8 mouse cellular contexts compared by ENCODE assay signal in genomic region chr1:171269848-171270572, GRCm38 (mm10). TPM values are rescaled to one million over a fixed set of nuclear protein-coding genes. Genes with fewer than 3 reads are reported as not detected.
DNase-seq lines count a peak whose midpoint lies in the region; ATAC-seq and TF ChIP-seq lines count a peak whose summit lies in the region.

TSS of gene B4galt3 (plus strand) at chr1:171270328.

- peak; percentile 92 for TF ChIP-seq POLR2A in myocyte (IDR thresholded peaks at IDR 0.05; ENCODE audit: insufficient read length, low read depth)

- H3ac ChIP-seq in myocyte (ENCODE audit: control insufficient read depth, insufficient read length): peak within 1 kb of the TSS; percentile 28

- H3K9me3 ChIP-seq in forebrain, embryonic 10.5 days: no peaks in the 10 kb centered on the region
- no peaks in the 10 kb centered on the region for H3K9me3 ChIP-seq in heart, embryonic 14.5 days (ENCODE audit: control insufficient read depth, low read length)
- no peaks in the 10 kb centered on the region for H3K9me3 ChIP-seq in liver, embryonic 11.5 days (ENCODE audit: control insufficient read depth, low read length)

- peaks cover 35% of the 10 kb centered on the region for H3K36me3 ChIP-seq in forebrain, embryonic 10.5 days (replicated peaks)
- peaks cover 28% of the 10 kb centered on the region for H3K36me3 ChIP-seq in heart, embryonic 14.5 days (ENCODE audit: control insufficient read depth, insufficient read depth, low read length)
- peaks cover 17% of the 10 kb centered on the region for H3K36me3 ChIP-seq in liver, embryonic 11.5 days (ENCODE audit: control insufficient read depth, insufficient read depth, low read length)
- peaks cover 10% of the 10 kb centered on the region for H3K36me3 ChIP-seq in myocyte (ENCODE audit: control insufficient read depth, insufficient read depth)

- DNase-seq in CD4-positive, CD25-positive, alpha-beta regulatory T cell, adult 2 months (ENCODE audit: low read depth, low spot score): peak; percentile 96
- DNase-seq in c-Kit-negative CD71-positive TER-119-positive erythroid progenitor cells, embryonic 14.5 days (ENCODE audit: low read depth, low spot score): peak; percentile 85
- DNase-seq in forebrain, embryonic 10.5 days (ENCODE audit: extremely low spot score, low spot score): peak; percentile 96
- peak; percentile 99 for DNase-seq in kidney, postnatal 10 days
- DNase-seq in liver, embryonic 11.5 days (ENCODE audit: low spot score): peak; percentile 96
- peak; percentile 98 to 99 for DNase-seq in spleen, postnatal 4 days (ENCODE audit: low spot score in 2 of 2)

- peaks cover 3% of the 10 kb centered on the region for H3K79me2 ChIP-seq in myocyte (ENCODE audit: control insufficient read depth, insufficient read depth)

- H3K4me2 ChIP-seq in heart, embryonic 14.5 days (ENCODE audit: low read length): peak within 1 kb of the TSS; percentile 82
- H3K4me2 ChIP-seq in liver, embryonic 11.5 days: peak within 1 kb of the TSS; percentile 96
- H3K4me2 ChIP-seq in myocyte (ENCODE audit: low read depth): peak within 1 kb of the TSS; percentile 97

- H3K27ac ChIP-seq in forebrain, embryonic 10.5 days: peak within 1 kb of the TSS; percentile 87
- H3K27ac ChIP-seq in heart, embryonic 14.5 days (replicated peaks in 1 of 2; ENCODE audit: control insufficient read depth in 1 of 2, insufficient read depth in 1 of 2, low read depth in 2 of 2, low read length in 2 of 2): peak within 1 kb of the TSS; percentile 61 to 68
- peak within 1 kb of the TSS; percentile 74 for H3K27ac ChIP-seq in liver, embryonic 11.5 days (ENCODE audit: low read depth, low read length)

- peak; percentile 90 for ATAC-seq in heart, embryonic 14.5 days (ENCODE audit: insufficient number of reproducible peaks, insufficient read depth, low FRiP score, low read depth)
- ATAC-seq in liver, embryonic 11.5 days (replicated peaks; ENCODE audit: low FRiP score): peak; percentile 93

- H3K27me3 ChIP-seq in forebrain, embryonic 10.5 days (ENCODE audit: poor library complexity, severe bottlenecking): no peaks in the 10 kb centered on the region
- H3K27me3 ChIP-seq in heart, embryonic 14.5 days (ENCODE audit: control insufficient read depth, insufficient read depth, low read length): no peaks in the 10 kb centered on the region
- H3K27me3 ChIP-seq in liver, embryonic 11.5 days (replicated peaks; ENCODE audit: control insufficient read depth, insufficient read depth, low read length): no peaks in the 10 kb centered on the region
- no peaks in the 10 kb centered on the region for H3K27me3 ChIP-seq in myocyte (ENCODE audit: control insufficient read depth, insufficient read depth, insufficient read length)

- peak within 1 kb of the TSS; percentile 88 for H3K9ac ChIP-seq in heart, embryonic 14.5 days (ENCODE audit: low read length)
- H3K9ac ChIP-seq in liver, embryonic 11.5 days (ENCODE audit: low read depth, low read length): peak within 1 kb of the TSS; percentile 89

- H3K4me3 ChIP-seq in forebrain, embryonic 10.5 days: peak within 1 kb of the TSS; percentile 86
- H3K4me3 ChIP-seq in heart, embryonic 14.5 days (ENCODE audit: control insufficient read depth in 1 of 2, insufficient read depth in 1 of 2, low read depth in 1 of 2, low read length in 2 of 2): peak within 1 kb of the TSS; percentile 77
- H3K4me3 ChIP-seq in liver, embryonic 11.5 days (ENCODE audit: low read depth, low read length): peak within 1 kb of the TSS; percentile 90
- H3K4me3 ChIP-seq in myocyte: peak within 1 kb of the TSS; percentile 95

- WGBS in forebrain, embryonic 10.5 days: 3% methylated on average over 36 of the region's 36 CpGs
- 4% methylated on average over 36 of the region's 36 CpGs for WGBS in heart, embryonic 14.5 days
- WGBS in liver, embryonic 11.5 days: 4% methylated on average over 36 of the region's 36 CpGs

- H3K4me1 ChIP-seq in forebrain, embryonic 10.5 days: peaks cover 23% of the 10 kb centered on the region
- peaks cover 6 to 17% of the 10 kb centered on the region in 2 experiments; a peak in 3 of 4 replicates for H3K4me1 ChIP-seq in heart, embryonic 14.5 days (ENCODE audit: control insufficient read depth in 2 of 2, insufficient read depth in 2 of 2, low read length in 2 of 2)
- H3K4me1 ChIP-seq in liver, embryonic 11.5 days (replicated peaks; ENCODE audit: control insufficient read depth, insufficient read depth, low read length): peaks cover 15% of the 10 kb centered on the region

TF ChIP-seq in myocyte, 11 proteins besides CTCF, POLR2A, EP300 and RAD21:
- TF ChIP-seq SRF (IDR thresholded peaks at IDR 0.05; ENCODE audit: control insufficient read depth, insufficient read length, low read depth) (no peak), E2F4 (IDR thresholded peaks at IDR 0.05; ENCODE audit: insufficient read depth) (no peak), POLR2AphosphoS2 (IDR thresholded peaks at IDR 0.05; ENCODE audit: insufficient read length, low read depth) (peak; percentile 88), MYOG (IDR thresholded peaks at IDR 0.05; ENCODE audit: control insufficient read depth in 1 of 3, insufficient read depth in 1 of 3, insufficient read length in 2 of 3, low read depth in 2 of 3) (peak in 1 of 3 experiments; percentile 19), MYOD1 (IDR thresholded peaks at IDR 0.05; ENCODE audit: control insufficient read depth in 1 of 3, insufficient read length in 2 of 3, low read depth in 2 of 3) (no peak), REST (IDR thresholded peaks at IDR 0.05; ENCODE audit: insufficient read depth, insufficient read length) (no peak), TCF12 (IDR thresholded peaks at IDR 0.05; ENCODE audit: insufficient read depth, poor library complexity, severe bottlenecking) (no peak), TCF3 (IDR thresholded peaks at IDR 0.05; ENCODE audit: insufficient read length, low read depth) (no peak), MAX (IDR thresholded peaks at IDR 0.05; ENCODE audit: low read depth) (no peak)

RNA-seq across cellular contexts. Expression of gene B4galt3, which starts in this region (rescaled TPM):
- polyA plus RNA-seq in forebrain, embryonic 10.5 days (2016; fragmentation: Nextera tagmentation; extraction: Ambion mirVana): 60.5 and 65.2 TPM in 2 replicates
- 52.8 and 55.6 TPM in 2 replicates for polyA plus RNA-seq in heart, embryonic 14.5 days (2014; fragmentation: Nextera tagmentation; extraction: Ambion mirVana)
- 49.0 and 50.6 TPM in 2 replicates for polyA plus RNA-seq in liver, embryonic 11.5 days (2014; fragmentation: Nextera tagmentation; extraction: Ambion mirVana)
- polyA plus RNA-seq in myocyte (2012; fragmentation: generic; extraction: Trizol): 19.3 TPM

Comparison
In these comparisons a context has a peak if more than half of its experiments do, and no peak if none do; other contexts are left out.
1. Peak in every context shown above with its lines: DNase-seq, ATAC-seq, H3K4me3 ChIP-seq and H3K27ac ChIP-seq.